Mouse (Mus musculus) thymus, adult 2 months (tissue): ENCODE data around the gene Cux2.

Source experiments
- CTCF ChIP-seq: fragments of 200-500 bp; IDR thresholded peaks from 2 replicates; pipeline ENCODE4 v1.5.1; 2012; ENCODE audit warnings: mild to moderate bottlenecking, control low read depth, low read length, moderate library complexity, borderline replicate concordance; ENCODE audit not compliant: control insufficient read depth, poor library complexity, insufficient read depth; ENCODE audit errors: extremely low read depth
- POLR2A ChIP-seq: fragments of 200-500 bp; IDR thresholded peaks from 2 replicates; pipeline ENCODE4 v1.6.1; 2012; ENCODE audit warnings: mild to moderate bottlenecking, low read length, control low read depth, moderate library complexity; ENCODE audit not compliant: control insufficient read depth, poor library complexity, insufficient read depth; ENCODE audit errors: extremely low read depth

DNA sequence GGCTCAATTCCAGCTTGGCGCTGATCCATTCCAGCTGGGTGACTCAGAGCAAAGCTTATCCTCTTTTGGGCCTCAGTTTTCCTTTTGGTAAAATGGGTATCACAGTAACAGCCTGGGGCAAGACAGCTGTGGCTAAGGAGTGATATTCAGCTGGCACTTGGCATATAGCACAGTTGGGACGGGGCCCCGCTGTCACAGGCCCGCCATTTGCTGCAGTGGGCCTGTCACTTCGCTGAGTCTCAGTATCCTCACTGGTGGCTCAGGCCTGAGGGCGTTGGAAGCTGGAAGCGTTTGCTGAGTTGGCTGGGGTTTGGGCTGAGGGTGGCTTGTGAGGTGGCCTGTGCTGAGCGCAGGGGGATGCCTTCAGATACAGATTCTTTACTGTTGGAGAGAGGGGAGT is 88.6 kb downstream of the Cux2 start:
- TF ChIP-seq CTCF = no peak
- TF ChIP-seq POLR2A = no peak
